Mouse (Mus musculus) ES-E14 (cell line): ENCODE results near the gene Foxp2. TPM values are rescaled to one million over a fixed set of nuclear protein-coding genes. Genes with fewer than 3 reads are reported as not detected.

Source experiments
- DNase-seq: peaks from one replicate; pipeline ENCODE4 v3.0.0-alpha.2; 2013; ENCODE audit warnings: low read depth, low spot score
- H3K27ac ChIP-seq: 2 replicates; pipeline ENCODE4 v1.5.1; 2012; ENCODE audit warnings: low read depth, mild to moderate bottlenecking, low read length, moderate library complexity, mixed read lengths; ENCODE audit not compliant: poor library complexity, insufficient read depth, severe bottlenecking
- H3K36me3 ChIP-seq: 2 replicates; pipeline ENCODE4 v1.6.1; 2012; ENCODE audit warnings: mild to moderate bottlenecking, low read length, moderate library complexity, mixed read lengths; ENCODE audit not compliant: control insufficient read depth, poor library complexity, insufficient read depth, severe bottlenecking
- H3K4me1 ChIP-seq, 2 experiments: fragments of 150-350 bp in 1 of 2; sonication (generic) in 1 of 2; 2 replicates each; pipeline ENCODE4 v1.6.1; 2012; ENCODE audit warnings: low read length in 2 of 2, mild to moderate bottlenecking in 1 of 2, mixed read lengths in 1 of 2; ENCODE audit not compliant: control insufficient read depth in 2 of 2, insufficient read depth in 2 of 2, poor library complexity in 1 of 2
- H3K4me3 ChIP-seq, 2 experiments: fragments of 150-350 bp in 1 of 2; sonication (generic) in 1 of 2; 2 replicates each; pipeline ENCODE4 v1.5.1; 2012; ENCODE audit warnings: low read length in 2 of 2, low read depth in 1 of 2, mild to moderate bottlenecking in 1 of 2, mixed read lengths in 1 of 2; ENCODE audit not compliant: insufficient read depth in 1 of 2, poor library complexity in 1 of 2, severe bottlenecking in 1 of 2
- H3K9ac ChIP-seq: 2 replicates; pipeline ENCODE4 v1.6.1; 2012; ENCODE audit warnings: low read depth, mild to moderate bottlenecking, low read length, mixed read lengths; ENCODE audit not compliant: poor library complexity, insufficient read depth, severe bottlenecking
- H3K9me3 ChIP-seq: fragments of 150-350 bp; sonication (generic); 2 replicates; pipeline ENCODE4 v1.6.1; 2012; ENCODE audit warnings: low read depth, mild to moderate bottlenecking, low read length; ENCODE audit not compliant: control insufficient read depth, insufficient read depth
- CHD2 ChIP-seq: IDR thresholded peaks from 2 replicates; pipeline ENCODE4 v1.6.1; 2014; ENCODE audit warnings: mild to moderate bottlenecking, low read depth, low read length, inconsistent platforms
- HCFC1 ChIP-seq: IDR thresholded peaks from 2 replicates; pipeline ENCODE4 v1.6.1; 2012; ENCODE audit warnings: low read length, inconsistent platforms, borderline replicate concordance; ENCODE audit not compliant: insufficient read depth
- MAFK ChIP-seq: IDR thresholded peaks from 2 replicates; pipeline ENCODE4 v1.6.1; 2014; ENCODE audit warnings: mild to moderate bottlenecking, low read depth, low read length, inconsistent platforms; ENCODE audit not compliant: insufficient read depth
- ZC3H11A ChIP-seq: IDR thresholded peaks from 2 replicates; pipeline ENCODE4 v1.6.1; 2012; ENCODE audit warnings: low read depth, mild to moderate bottlenecking, inconsistent platforms, low read length, borderline replicate concordance
- ZNF384 ChIP-seq: IDR thresholded peaks from 2 replicates; pipeline ENCODE4 v1.6.1; 2012; ENCODE audit warnings: low read depth, low read length, inconsistent platforms
- in situ Hi-C, 2 experiments: fragments of 600-800 bp; cut with MboI; formaldehyde crosslinking; loops; one replicate each; pipeline ENCODE4 v1.15.1; 2025; ENCODE audit warnings: low sequenced_read_pairs in 2 of 2, inconsistent platforms in 1 of 2; ENCODE audit not compliant: unreplicated experiment in 2 of 2
- total RNA-seq: library from RNA; depleted of rRNA; stranded (reverse); fragments of 300-350 nt; gene quantifications from 2 replicates; pipeline ENCODE4 v1.2.3, GENCODE M21; 2012

The Foxp2 gene
- total RNA-seq, 1 experiment: 0.09 TPM

DNA sequence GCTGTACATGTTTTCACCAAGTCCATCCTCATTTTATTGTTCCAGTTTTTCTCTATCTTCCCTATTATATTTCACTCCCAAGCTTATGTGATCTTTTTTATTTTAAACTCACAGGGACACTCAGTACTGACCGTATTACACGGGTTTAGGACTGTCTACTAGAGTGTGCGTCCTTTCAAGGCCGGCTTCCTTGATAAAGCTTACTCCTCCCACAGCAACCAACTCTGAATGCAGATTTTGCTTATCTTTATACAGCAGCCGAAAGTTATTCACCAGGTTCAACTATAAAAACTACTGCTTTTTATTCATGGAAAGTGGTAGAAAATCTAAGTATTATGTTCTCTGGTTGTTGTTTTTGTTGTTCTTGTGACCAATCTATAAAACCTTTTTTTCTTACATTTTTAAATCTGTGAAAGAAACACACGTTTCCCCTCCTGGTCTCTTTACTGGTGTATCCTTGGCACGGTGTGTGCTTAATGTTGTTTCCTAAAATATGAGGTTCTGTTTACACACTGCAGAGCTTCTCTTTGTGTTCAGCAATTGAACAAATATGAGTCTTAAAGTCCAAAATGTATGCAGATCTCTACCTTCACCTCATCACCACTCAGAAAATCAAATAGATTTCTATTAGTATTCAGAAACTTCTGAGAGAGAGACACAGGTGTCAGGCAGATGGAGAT lies 128.4 kb downstream of the Foxp2 start:
- TF ChIP-seq CHD2: no peak
- TF ChIP-seq HCFC1: no peak
- TF ChIP-seq ZNF384: no peak
- TF ChIP-seq ZC3H11A: no peak
- no peak for TF ChIP-seq MAFK
- H3K4me3 ChIP-seq: no peak overlapping the region
- H3K4me1 ChIP-seq: no peaks in the 10 kb centered on the region
- H3K9ac ChIP-seq: no peak overlapping the region
- no peaks in the 10 kb centered on the region for H3K9me3 ChIP-seq
- no peak overlapping the region for H3K27ac ChIP-seq
- no peak for DNase-seq
- in situ Hi-C loops: no loop called here
- no peaks in the 10 kb centered on the region for H3K36me3 ChIP-seq

DNA sequence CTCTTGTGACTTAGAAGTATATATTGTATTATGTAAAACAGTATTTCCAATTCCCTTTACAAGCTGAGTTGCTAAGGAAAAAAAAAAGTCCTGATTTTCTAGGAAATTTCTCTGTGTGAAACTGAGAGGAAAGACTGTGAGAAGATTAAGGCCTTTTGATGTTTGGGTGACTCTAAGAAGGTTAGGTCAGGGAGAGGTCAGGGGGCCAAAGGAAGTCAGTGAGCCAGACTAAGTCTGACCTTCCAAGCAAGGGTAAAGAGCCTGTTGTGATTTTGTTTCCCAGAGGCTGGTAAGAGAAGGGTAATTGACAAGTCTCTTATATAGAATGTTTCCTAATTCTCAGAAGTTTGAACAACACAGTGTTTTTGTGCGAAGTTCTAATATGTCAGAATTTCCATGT lies 162.1 kb downstream of the Foxp2 start:
- TF ChIP-seq HCFC1: no peak
- TF ChIP-seq ZNF384: no peak
- TF ChIP-seq CHD2: no peak
- TF ChIP-seq MAFK: no peak
- no peak for TF ChIP-seq ZC3H11A
- Histone ChIP-seq H3K4me1 (no peaks in the 10 kb centered on the region), H3K9ac (no peak overlapping the region), H3K9me3 (no peaks in the 10 kb centered on the region), H3K4me3 (no peak overlapping the region), H3K27ac (no peak overlapping the region), H3K36me3 (no peaks in the 10 kb centered on the region)
- in situ Hi-C loops: no loop called here
- no peak for DNase-seq

DNA sequence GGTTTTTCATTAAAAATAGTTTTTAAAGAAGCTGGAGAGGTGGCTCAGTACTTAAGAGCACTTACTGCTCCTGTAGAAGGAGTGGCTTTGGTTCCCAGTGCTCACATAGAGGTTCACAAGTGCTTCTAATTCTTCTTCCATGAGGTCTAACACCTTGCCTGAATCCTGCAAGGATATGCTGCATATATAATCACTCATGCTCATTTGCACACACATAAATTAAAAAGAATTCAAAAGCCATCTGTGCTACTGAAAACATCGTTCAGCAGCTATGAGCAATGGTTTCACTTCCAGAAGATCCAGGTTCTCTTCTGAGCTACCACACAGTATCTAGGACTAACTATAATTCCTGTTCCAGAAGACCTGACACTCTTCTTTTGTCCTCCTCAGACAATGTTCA lies 200.4 kb downstream of the Foxp2 start:
- Histone ChIP-seq H3K4me3 (no peak overlapping the region), H3K27ac (no peak overlapping the region), H3K4me1 (no peaks in the 10 kb centered on the region), H3K9me3 (no peaks in the 10 kb centered on the region), H3K9ac (no peak overlapping the region), H3K36me3 (no peaks in the 10 kb centered on the region)
- no peak for DNase-seq
- in situ Hi-C loops: no loop called here
- TF ChIP-seq CHD2: no peak
- TF ChIP-seq HCFC1: no peak
- no peak for TF ChIP-seq ZNF384
- no peak for TF ChIP-seq MAFK
- no peak for TF ChIP-seq ZC3H11A

DNA sequence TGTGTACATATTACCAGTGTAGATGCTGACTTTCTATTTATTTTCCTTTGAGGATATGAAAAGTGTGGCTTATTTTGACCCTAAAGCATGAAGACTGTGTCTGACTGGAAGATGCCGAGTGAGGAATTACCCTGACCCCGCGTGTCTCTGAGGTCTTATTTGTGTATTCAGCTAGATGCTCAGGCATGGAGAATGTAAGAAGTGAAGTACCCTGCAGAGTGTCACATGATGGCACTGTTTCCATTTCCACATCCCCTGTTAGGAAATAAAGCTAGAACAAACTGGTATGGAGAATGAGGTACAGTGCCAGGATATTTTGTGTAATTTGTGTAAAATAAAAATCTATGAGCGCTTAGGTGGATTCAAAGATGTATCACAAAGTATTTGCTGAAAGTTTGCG lies 219.8 kb downstream of the Foxp2 start:
- no peak overlapping the region for H3K4me3 ChIP-seq
- in situ Hi-C loops: no loop called here
- no peaks in the 10 kb centered on the region for H3K9me3 ChIP-seq
- H3K9ac ChIP-seq: no peak overlapping the region
- H3K27ac ChIP-seq: no peak overlapping the region
- no peaks in the 10 kb centered on the region for H3K36me3 ChIP-seq
- TF ChIP-seq CHD2: no peak
- TF ChIP-seq MAFK: no peak
- TF ChIP-seq ZNF384: no peak
- no peak for TF ChIP-seq ZC3H11A
- TF ChIP-seq HCFC1: no peak
- no peak for DNase-seq
- H3K4me1 ChIP-seq: no peaks in the 10 kb centered on the region
